Mouse (Mus musculus) mesoderm, embryonic 11.5 days (tissue): ENCODE measurements at regions not wholly inside any gene's neighbourhood (a gene's known extent, or its start where the extent isn't known, plus 50 kb on each side); places are given as distances from the start of the nearest gene placed in this dataset.

ENCODE experiments used
- DNase-seq: peaks from one replicate; pipeline ENCODE4 v3.0.0-alpha.2; 2012; ENCODE audit warnings: low read depth, low spot score

DNA sequence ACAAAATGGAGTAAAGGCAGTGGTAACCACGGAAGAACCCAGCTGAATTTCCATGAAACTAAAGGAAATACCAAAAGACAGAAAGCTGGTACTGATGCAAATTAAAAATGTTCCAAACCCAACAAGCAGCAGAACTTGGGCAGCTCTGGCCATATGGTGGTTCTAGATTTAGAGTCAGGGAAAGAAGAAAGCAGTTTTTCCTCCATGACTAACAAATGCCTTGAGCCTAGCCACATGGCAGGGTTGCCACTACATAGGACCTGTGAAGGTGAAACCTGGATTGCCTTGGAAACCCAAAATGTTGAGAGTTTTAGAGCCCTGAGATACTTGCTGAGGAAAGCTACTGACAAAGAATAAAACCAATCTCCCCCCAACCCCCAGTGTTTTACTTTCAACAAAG is 701.5 kb upstream of the Foxg1 start:
- DNase-seq, result no peak

DNA sequence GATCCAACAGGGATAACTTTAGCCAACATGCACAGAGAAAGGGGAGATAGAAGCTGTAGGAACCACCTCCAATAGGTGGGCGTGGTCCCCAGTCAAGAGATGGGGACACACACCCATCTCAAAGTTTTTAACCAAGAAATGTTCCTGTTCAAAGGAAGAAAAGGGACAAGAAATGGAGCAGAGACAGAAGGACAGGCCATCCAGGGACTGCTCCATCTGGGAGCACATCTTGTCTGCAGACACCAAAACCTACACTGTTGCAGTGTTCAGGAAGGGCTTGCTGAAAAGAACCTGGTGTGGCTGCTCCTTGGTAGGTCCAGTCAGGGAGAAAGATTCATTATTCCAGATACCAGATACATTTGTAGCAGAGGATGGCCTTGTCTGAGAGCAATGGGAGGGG is 676.5 kb upstream of the Foxg1 start:
- no peak for DNase-seq

DNA sequence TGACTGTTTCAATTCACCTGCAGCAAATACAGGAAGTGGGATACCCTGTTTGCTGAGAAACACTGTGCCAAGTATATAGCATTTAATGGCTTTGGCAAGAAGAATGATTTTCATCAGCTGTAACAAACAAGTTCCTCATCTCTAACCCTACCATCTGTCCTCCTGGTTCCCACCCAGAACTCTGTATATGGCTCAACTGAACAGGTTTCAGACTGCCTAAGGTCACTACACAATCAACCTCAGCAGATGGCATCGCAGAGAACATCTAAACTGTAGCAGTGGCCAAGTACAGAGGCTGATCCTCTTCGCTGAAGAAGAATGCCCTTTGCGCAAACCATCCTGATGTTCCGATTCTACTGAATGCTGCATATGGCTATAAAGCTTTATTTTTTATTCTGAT is 668.8 kb upstream of the Foxg1 start:
- DNase-seq, result no peak

DNA sequence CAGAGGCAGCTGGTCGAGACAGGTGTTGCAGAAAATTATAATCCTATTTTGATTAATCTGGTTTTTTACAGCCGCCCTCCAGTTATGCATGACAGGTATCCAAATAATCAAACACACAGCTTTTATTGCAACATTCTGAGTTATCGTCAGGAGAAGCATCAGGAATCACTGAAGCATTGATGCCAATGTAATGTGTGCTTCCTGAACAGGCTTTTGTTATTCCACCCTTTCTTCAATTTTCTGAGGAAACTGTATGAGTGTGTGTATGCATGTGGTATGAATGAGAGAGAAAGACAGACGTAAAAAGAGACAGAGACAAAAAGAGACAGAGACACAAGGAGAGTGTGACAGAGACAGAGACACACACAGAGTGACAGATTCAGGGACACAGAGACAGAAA is 652.6 kb upstream of the Foxg1 start:
- DNase-seq, result no peak

DNA sequence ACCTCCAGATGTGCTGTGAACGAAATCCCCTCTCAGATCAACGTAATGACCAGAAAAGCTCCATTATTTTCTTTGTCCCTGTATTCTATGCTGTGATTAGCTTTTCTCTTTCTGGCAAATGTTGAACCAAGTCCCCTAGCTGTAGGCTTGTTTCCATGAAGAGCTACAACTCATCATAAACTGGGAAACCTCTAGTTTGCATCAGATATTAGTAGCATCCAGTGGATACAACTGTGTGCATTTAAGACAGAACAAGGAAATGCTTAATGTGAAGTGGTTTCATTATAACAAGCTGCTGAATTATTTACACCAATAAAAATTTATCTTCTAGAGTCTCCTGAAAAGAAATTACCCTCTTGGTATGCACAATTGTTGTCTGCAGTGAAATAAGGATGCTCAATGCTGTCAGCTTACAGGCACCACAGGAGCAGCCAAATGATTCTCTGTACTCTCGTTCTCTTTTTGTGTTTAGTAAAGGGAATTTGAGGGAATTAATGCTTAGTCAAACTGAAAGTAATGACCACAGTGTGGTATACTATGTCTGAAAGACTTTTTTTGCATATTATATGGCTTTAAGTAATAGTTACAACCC is 623.6 kb upstream of the Foxg1 start:
- DNase-seq, result no peak
